Mouse (Mus musculus): ENCODE measurements around the gene Cyp3a13.
"Not testable (repeated sequence)": the region's sequence is repeated elsewhere in the genome, so short reads cannot be mapped to it uniquely, and the experiment has no call there.

DNA sequence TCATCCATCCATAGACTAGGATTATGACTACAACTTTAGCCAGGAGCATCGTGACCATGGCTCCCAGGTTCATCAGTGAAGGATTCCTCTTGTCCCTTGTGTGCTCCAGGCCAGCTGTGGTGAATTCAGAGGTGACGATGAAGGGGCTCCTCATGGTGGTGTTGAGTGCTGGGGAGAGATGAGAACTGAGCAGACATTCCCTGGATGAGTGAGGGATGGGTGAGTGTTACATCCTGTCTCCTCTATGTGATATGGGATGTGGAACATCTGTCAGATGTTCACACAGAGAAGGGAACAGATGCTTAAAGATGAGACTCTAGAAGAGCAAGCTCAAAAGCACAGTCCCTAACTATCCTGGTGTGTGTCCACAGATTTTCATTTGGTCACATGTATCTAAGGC is 52.8 kb downstream of the Cyp3a13 start:
- TF ChIP-seq CTCF (IDR thresholded peaks at IDR 0.05; ENCODE audit: low read depth, low read length); POLR2A (IDR thresholded peaks at IDR 0.05; ENCODE audit: borderline replicate concordance, low read depth, low read length): not testable (repeated sequence)
